Mouse (Mus musculus): Measurements from ENCODE around the gene Map4k4. TPM values are rescaled to one million over a fixed set of nuclear protein-coding genes. Genes with fewer than 3 reads are reported as not detected.

The Map4k4 gene
- polyA plus RNA-seq, 1 experiment from 2014 or later: 21.2 TPM

DNA sequence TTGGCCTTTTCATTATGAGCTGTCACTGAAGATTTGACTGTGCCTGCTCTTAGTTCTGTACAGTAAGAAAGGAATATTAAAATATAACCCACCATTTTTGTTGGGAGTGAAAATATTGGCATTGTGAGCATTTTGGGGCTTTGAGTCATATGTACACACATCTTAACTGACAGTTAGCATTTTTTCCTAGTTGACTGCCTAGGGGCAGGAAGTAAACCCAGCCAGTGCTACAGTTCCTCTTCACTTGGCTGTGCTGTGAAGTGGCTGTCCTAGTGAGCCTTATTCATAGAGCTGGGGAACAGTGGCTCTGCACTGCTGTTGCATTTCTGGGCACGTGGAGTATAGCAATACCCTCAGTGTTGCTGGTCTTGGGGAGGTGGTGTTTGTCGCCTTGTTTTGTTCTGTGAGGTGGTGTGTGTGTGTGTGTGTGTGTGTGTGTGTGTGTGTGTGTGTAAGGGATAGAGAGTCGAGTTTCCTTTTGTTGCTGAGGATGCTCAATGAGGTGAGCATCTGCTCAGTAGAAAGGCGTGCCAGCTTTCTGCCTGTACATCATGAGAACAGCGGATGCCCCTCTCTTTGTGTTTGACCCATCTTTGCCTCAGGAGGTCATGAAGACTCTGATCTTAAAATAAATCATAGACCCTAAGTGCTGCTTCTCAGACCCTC is 43.7 kb downstream of the Map4k4 start:
- H3K27me3 ChIP-seq (replicated peaks; ENCODE audit: insufficient read depth, low read length): no peaks in the 10 kb centered on the region
- H3K4me1 ChIP-seq (ENCODE audit: insufficient read depth, low read depth, low read length): peaks cover 45% of the 10 kb centered on the region
- WGBS: 49% methylated on average over 5 of the region's 5 CpGs
- no peak for TF ChIP-seq CTCF (IDR thresholded peaks at IDR 0.05)
- no peak for TF ChIP-seq EP300 (IDR thresholded peaks at IDR 0.05)
- no peak overlapping the region for H3K4me3 ChIP-seq (ENCODE audit: low read depth, low read length)
- H3K27ac ChIP-seq (ENCODE audit: low read length): no peak overlapping the region
- no peak overlapping the region for H3K4me2 ChIP-seq (replicated peaks; ENCODE audit: low read depth, low read length)
- no peaks in the 10 kb centered on the region for H3K36me3 ChIP-seq (ENCODE audit: insufficient read depth, low read length)
- H3K9ac ChIP-seq (replicated peaks; ENCODE audit: low read depth): no peak overlapping the region
- DNase-seq (ENCODE audit: low spot score) (peak; percentile 53), ATAC-seq (peak; percentile 30)
- H3K9me3 ChIP-seq (ENCODE audit: low read length): no peaks in the 10 kb centered on the region

DNA sequence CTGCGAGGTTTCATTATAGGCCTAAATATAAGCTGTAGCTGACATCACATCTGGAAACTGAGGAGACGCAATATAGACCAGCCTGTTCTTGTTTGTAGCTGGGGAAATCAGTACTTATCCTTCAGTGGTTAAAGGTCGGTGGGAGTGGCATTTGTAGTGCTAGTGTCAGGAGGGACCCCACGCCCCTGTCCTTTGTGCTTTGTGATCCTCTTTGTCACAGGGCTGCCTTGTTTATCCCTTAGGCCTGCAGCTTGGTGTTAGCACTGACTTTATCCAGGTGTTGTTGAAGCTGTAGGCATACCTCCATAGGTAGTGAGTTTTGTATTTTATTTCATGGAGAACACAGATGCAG is 44.2 kb downstream of the Map4k4 start:
- H3K9ac ChIP-seq (replicated peaks; ENCODE audit: low read depth): no peak overlapping the region
- H3K36me3 ChIP-seq (ENCODE audit: insufficient read depth, low read length): no peaks in the 10 kb centered on the region
- H3K4me3 ChIP-seq (ENCODE audit: low read depth, low read length): no peak overlapping the region
- H3K27ac ChIP-seq (ENCODE audit: low read length): no peak overlapping the region
- no peaks in the 10 kb centered on the region for H3K27me3 ChIP-seq (replicated peaks; ENCODE audit: insufficient read depth, low read length)
- no peak overlapping the region for H3K4me2 ChIP-seq (replicated peaks; ENCODE audit: low read depth, low read length)
- H3K4me1 ChIP-seq (ENCODE audit: insufficient read depth, low read depth, low read length): peaks cover 48% of the 10 kb centered on the region
- 51% methylated on average over 4 of the region's 4 CpGs for WGBS
- no peak for TF ChIP-seq EP300 (IDR thresholded peaks at IDR 0.05)
- no peak for TF ChIP-seq CTCF (IDR thresholded peaks at IDR 0.05)
- H3K9me3 ChIP-seq (ENCODE audit: low read length): no peaks in the 10 kb centered on the region
- no peak for DNase-seq (ENCODE audit: low spot score)
- ATAC-seq: no peak

DNA sequence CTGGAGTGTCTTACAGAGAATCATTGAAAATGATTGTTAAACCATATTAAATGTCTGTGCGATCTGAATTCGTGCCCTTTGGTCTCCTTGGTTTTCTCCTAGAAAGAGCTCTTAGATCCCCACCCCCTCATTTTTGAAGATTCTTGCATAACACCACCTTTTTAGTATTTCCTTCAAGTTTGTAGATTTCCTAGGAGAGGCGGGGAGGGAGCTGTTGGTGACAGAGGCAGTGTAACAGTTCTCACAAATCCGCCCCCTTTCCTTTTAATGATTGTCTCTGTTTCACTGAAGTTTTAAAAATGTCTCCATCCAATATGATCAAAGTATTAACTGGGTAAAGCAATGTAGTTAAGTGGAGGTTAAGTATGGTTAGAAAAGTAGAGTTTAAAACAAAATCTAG is 45.7 kb downstream of the Map4k4 start:
- Histone ChIP-seq H3K4me3 (ENCODE audit: low read depth, low read length) (no peak overlapping the region), H3K9ac (replicated peaks; ENCODE audit: low read depth) (no peak overlapping the region), H3K27ac (ENCODE audit: low read length) (no peak overlapping the region), H3K27me3 (replicated peaks; ENCODE audit: insufficient read depth, low read length) (no peaks in the 10 kb centered on the region), H3K4me1 (ENCODE audit: insufficient read depth, low read depth, low read length) (peaks cover 40% of the 10 kb centered on the region; the same call in 1 of the 2 replicates), H3K9me3 (ENCODE audit: low read length) (no peaks in the 10 kb centered on the region), H3K4me2 (replicated peaks; ENCODE audit: low read depth, low read length) (no peak overlapping the region), H3K36me3 (ENCODE audit: insufficient read depth, low read length) (no peaks in the 10 kb centered on the region)
- DNase-seq (ENCODE audit: low spot score) (no peak), ATAC-seq (no peak)
- 48% methylated on average over 4 of the region's 4 CpGs for WGBS
- no peak for TF ChIP-seq EP300 (IDR thresholded peaks at IDR 0.05)
- TF ChIP-seq CTCF (IDR thresholded peaks at IDR 0.05): no peak

DNA sequence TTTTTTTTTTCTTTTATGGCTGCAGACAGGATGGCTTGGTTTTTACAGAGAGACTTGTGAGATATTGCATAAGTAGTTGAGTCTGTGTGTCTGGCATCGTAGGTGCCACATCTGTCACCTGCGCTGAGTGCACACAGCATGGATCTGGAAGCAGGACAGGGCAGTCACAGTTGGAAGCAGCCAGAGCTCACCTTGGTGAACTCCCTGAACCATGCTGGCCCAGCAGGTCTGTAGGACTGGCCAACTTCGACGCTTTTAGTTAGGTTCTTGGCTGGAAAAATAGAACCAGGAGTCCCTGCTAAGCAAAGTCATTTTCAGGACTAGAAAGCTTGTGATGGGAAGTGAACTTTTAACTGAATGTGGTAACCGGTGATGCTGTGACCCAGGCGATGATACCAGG is 46.5 kb downstream of the Map4k4 start:
- H3K4me3 ChIP-seq (ENCODE audit: low read depth, low read length): no peak overlapping the region
- TF ChIP-seq EP300 (IDR thresholded peaks at IDR 0.05) (no peak), CTCF (IDR thresholded peaks at IDR 0.05) (no peak)
- ATAC-seq (no peak), DNase-seq (ENCODE audit: low spot score) (no peak)
- H3K27ac ChIP-seq (ENCODE audit: low read length): no peak overlapping the region
- no peaks in the 10 kb centered on the region for H3K36me3 ChIP-seq (ENCODE audit: insufficient read depth, low read length)
- H3K9me3 ChIP-seq (ENCODE audit: low read length): no peaks in the 10 kb centered on the region
- H3K9ac ChIP-seq (replicated peaks; ENCODE audit: low read depth): no peak overlapping the region
- no peaks in the 10 kb centered on the region for H3K27me3 ChIP-seq (replicated peaks; ENCODE audit: insufficient read depth, low read length)
- WGBS: 62% methylated on average over 6 of the region's 6 CpGs
- peaks cover 32% of the 10 kb centered on the region; the same call in 1 of the 2 replicates for H3K4me1 ChIP-seq (ENCODE audit: insufficient read depth, low read depth, low read length)
- H3K4me2 ChIP-seq (replicated peaks; ENCODE audit: low read depth, low read length): no peak overlapping the region

DNA sequence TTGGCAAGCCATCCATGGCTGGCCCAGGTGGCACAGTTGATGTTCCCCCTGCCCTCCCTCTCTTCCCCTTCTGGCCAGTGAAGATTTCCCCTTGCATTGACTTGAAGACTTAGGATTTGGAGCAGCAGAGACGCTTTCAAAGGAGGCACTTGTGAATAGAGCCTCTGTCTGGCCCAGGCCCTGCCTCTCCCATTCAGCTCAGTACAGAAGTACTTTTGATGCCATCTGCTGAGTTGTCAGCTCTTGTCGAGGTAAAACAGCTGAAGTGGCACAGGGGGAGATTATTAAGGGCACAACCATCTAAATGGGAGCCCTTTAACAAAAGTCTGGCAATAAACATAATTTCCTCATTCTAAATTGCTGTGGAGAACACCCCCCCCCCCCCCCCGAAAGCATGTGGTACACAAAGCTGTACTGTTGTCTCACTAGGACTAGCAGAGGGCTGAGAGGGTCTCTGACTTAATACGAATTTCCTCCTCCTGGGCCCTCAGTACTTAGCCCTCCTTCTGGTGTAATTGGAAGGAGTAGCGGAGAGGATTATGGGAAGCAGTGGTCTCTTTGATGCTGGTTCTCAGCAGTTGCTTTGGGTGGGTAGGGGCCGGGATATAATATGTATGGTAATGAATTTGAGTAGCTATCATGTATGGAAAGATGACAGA is 47.1 kb downstream of the Map4k4 start:
- H3K4me2 ChIP-seq (replicated peaks; ENCODE audit: low read depth, low read length): no peak overlapping the region
- no peaks in the 10 kb centered on the region for H3K9me3 ChIP-seq (ENCODE audit: low read length)
- 56% methylated on average over 6 of the region's 6 CpGs for WGBS
- no peak overlapping the region for H3K4me3 ChIP-seq (ENCODE audit: low read depth, low read length)
- H3K9ac ChIP-seq (replicated peaks; ENCODE audit: low read depth): no peak overlapping the region
- no peaks in the 10 kb centered on the region for H3K27me3 ChIP-seq (replicated peaks; ENCODE audit: insufficient read depth, low read length)
- no peaks in the 10 kb centered on the region for H3K36me3 ChIP-seq (ENCODE audit: insufficient read depth, low read length)
- TF ChIP-seq CTCF (IDR thresholded peaks at IDR 0.05) (no peak), EP300 (IDR thresholded peaks at IDR 0.05) (no peak)
- H3K4me1 ChIP-seq (ENCODE audit: insufficient read depth, low read depth, low read length): peaks cover 31% of the 10 kb centered on the region; the same call in 1 of the 2 replicates
- no peak for ATAC-seq
- DNase-seq (ENCODE audit: low spot score): no peak
- H3K27ac ChIP-seq (ENCODE audit: low read length): no peak overlapping the region

DNA sequence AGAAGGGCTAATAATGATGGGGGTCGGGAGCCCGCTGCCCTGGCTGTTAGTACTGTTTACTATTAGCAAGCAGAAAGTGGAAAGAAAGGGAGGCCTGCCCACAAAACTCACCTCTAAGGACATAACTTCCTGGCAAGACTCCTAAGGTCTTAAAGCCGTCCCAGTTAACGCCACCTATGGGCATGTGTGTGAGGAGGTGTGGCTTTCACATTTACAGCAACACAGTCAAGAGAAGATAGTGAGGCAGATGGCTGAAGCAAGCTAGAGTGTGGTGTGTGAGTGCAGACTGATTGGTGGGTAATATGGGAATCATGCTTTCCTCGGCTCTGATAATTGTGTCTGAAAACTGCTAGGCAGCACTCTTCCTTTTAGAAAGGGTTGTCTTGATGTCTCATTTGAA is 48.5 kb downstream of the Map4k4 start:
- H3K9ac ChIP-seq (replicated peaks; ENCODE audit: low read depth): no peak overlapping the region
- no peak overlapping the region for H3K4me2 ChIP-seq (replicated peaks; ENCODE audit: low read depth, low read length)

More for the DNA sequence above, 48.5 kb downstream of the Map4k4 start:
- H3K4me3 ChIP-seq (ENCODE audit: low read depth, low read length): no peak overlapping the region
- H3K4me1 ChIP-seq (ENCODE audit: insufficient read depth, low read depth, low read length): peaks cover 25% of the 10 kb centered on the region; the same call in 1 of the 2 replicates
- H3K36me3 ChIP-seq (ENCODE audit: insufficient read depth, low read length): no peaks in the 10 kb centered on the region
- no peak overlapping the region for H3K27ac ChIP-seq (ENCODE audit: low read length)
- ATAC-seq: 0 out of 2 replicates have a peak, but pooled peaks have one; percentile 36
- DNase-seq (ENCODE audit: low spot score): peak; percentile 57
- H3K27me3 ChIP-seq (replicated peaks; ENCODE audit: insufficient read depth, low read length): no peaks in the 10 kb centered on the region
- TF ChIP-seq CTCF (IDR thresholded peaks at IDR 0.05): peak; percentile 52
- TF ChIP-seq EP300 (IDR thresholded peaks at IDR 0.05): no peak
- H3K9me3 ChIP-seq (ENCODE audit: low read length): no peaks in the 10 kb centered on the region
- WGBS: 24% methylated on average over 5 of the region's 5 CpGs

Measured in lung, postnatal 0 days (tissue).